Mouse (Mus musculus) embryonic facial prominence, embryonic 10.5 days (tissue): ENCODE results near the gene Gcnt2. TPM values are rescaled to one million over a fixed set of nuclear protein-coding genes. Genes with fewer than 3 reads are reported as not detected.
"Not testable (repeated sequence)": the region's sequence is repeated elsewhere in the genome, so short reads cannot be mapped to it uniquely, and the experiment has no call there.

ENCODE experiments used
- DNase-seq: peaks from one replicate; pipeline ENCODE4 v3.0.0-alpha.2; 2017; ENCODE audit warnings: low spot score
- H3K27ac ChIP-seq: fragments of 300-500 bp; sonication (generic); replicated peaks from 2 replicates; pipeline ENCODE4 v1.5.1; 2016; ENCODE audit warnings: mild to moderate bottlenecking
- H3K27me3 ChIP-seq: fragments of 300-500 bp; sonication (generic); replicated peaks from 2 replicates; pipeline ENCODE4 v1.6.1; 2016; ENCODE audit warnings: low read depth, mild to moderate bottlenecking; ENCODE audit not compliant: poor library complexity, severe bottlenecking
- H3K36me3 ChIP-seq: fragments of 300-500 bp; sonication (generic); replicated peaks from 2 replicates; pipeline ENCODE4 v1.6.1; 2016; ENCODE audit warnings: mild to moderate bottlenecking, moderate library complexity
- H3K4me1 ChIP-seq: fragments of 300-500 bp; sonication (generic); 2 replicates; pipeline ENCODE4 v1.6.1; 2016
- H3K4me3 ChIP-seq: fragments of 300-500 bp; sonication (generic); 2 replicates; pipeline ENCODE4 v1.5.1; 2016; ENCODE audit warnings: mild to moderate bottlenecking, moderate library complexity
- H3K9me3 ChIP-seq: fragments of 300-500 bp; sonication (generic); 2 replicates; pipeline ENCODE4 v1.6.1; 2016; ENCODE audit warnings: mild to moderate bottlenecking
- WGBS: fragments of 180-500 bp; shearing (Covaris S2); methylation state at CpG from one replicate; pipeline ENCODE4 v1.1.7; 2016; 5-methylcytosine and 5-hydroxymethylcytosine counted together
- polyA plus RNA-seq: library from polyadenylated mRNA; unstranded; fragments of >200 nt; fragmentation: Nextera tagmentation; extraction: Ambion mirVana; gene quantifications from 2 replicates; pipeline ENCODE4 v1.2.1, GENCODE M21; 2016

Gene Gcnt2
- polyA plus RNA-seq, 1 experiment from 2014 or later: 2.9 TPM

GRCm38 (mm10) chr13:40898049-40898690, 38.6 kb downstream of the Gcnt2 start:
- H3K27ac ChIP-seq, DNase-seq, H3K9me3 ChIP-seq, H3K4me3 ChIP-seq, H3K36me3 ChIP-seq: not testable (repeated sequence)
- Histone ChIP-seq H3K27me3 (peaks cover 30% of the 10 kb centered on the region), H3K4me1 (peaks cover 31% of the 10 kb centered on the region)
- 75% methylated on average over 14 of the region's 14 CpGs for WGBS

- Histone ChIP-seq H3K9me3 (no peaks in the 10 kb centered on the region), H3K27me3 (peaks cover 32% of the 10 kb centered on the region), H3K36me3 (no peaks in the 10 kb centered on the region), H3K4me3 (no peak overlapping the region), H3K4me1 (peaks cover 27% of the 10 kb centered on the region), H3K27ac (no peak overlapping the region)
- 84% methylated on average over 4 of the region's 4 CpGs for WGBS
- no peak for DNase-seq
Measured at GRCm38 (mm10) chr13:40898698-40899097, 39.1 kb downstream of the Gcnt2 start.

GRCm38 (mm10) chr13:40899349-40899993, 39.9 kb downstream of the Gcnt2 start:
- Histone ChIP-seq H3K9me3 (no peaks in the 10 kb centered on the region), H3K4me3 (no peak overlapping the region), H3K4me1 (peaks cover 27% of the 10 kb centered on the region), H3K27ac (no peak overlapping the region), H3K27me3 (peaks cover 40% of the 10 kb centered on the region), H3K36me3 (no peaks in the 10 kb centered on the region)
- DNase-seq: no peak
- WGBS: 66% methylated on average over 8 of the region's 8 CpGs

- 56% methylated on average over 15 of the region's 15 CpGs for WGBS
Measured at GRCm38 (mm10) chr13:40899994-40900970, 40.7 kb downstream of the Gcnt2 start.

GRCm38 (mm10) chr13:40901263-40901662, 41.7 kb downstream of the Gcnt2 start:
- DNase-seq: no peak
- Histone ChIP-seq H3K27ac (no peak overlapping the region), H3K4me1 (peaks cover 27% of the 10 kb centered on the region), H3K27me3 (peaks cover 58% of the 10 kb centered on the region), H3K36me3 (no peaks in the 10 kb centered on the region), H3K9me3 (no peaks in the 10 kb centered on the region), H3K4me3 (no peak overlapping the region)
- WGBS: 86% methylated on average over 5 of the region's 5 CpGs

More at GRCm38 (mm10) chr13:40899994-40900970, 40.7 kb downstream of the Gcnt2 start:
- no peak overlapping the region for H3K4me3 ChIP-seq
- no peak overlapping the region for H3K27ac ChIP-seq
- H3K4me1 ChIP-seq: peaks cover 27% of the 10 kb centered on the region
- no peaks in the 10 kb centered on the region for H3K36me3 ChIP-seq
- H3K9me3 ChIP-seq: no peaks in the 10 kb centered on the region
- DNase-seq: peak; percentile 48
- peaks cover 48% of the 10 kb centered on the region for H3K27me3 ChIP-seq

- H3K27me3 ChIP-seq: peaks cover 63% of the 10 kb centered on the region
- H3K27ac ChIP-seq: no peak overlapping the region
- DNase-seq: no peak
- WGBS: 74% methylated on average over 12 of the region's 12 CpGs
- peaks cover 27% of the 10 kb centered on the region for H3K4me1 ChIP-seq
- no peak overlapping the region for H3K4me3 ChIP-seq
- no peaks in the 10 kb centered on the region for H3K36me3 ChIP-seq
- H3K9me3 ChIP-seq: no peaks in the 10 kb centered on the region
Measured at GRCm38 (mm10) chr13:40901831-40902459, 42.4 kb downstream of the Gcnt2 start.

GRCm38 (mm10) chr13:40904080-40904479, 44.5 kb downstream of the Gcnt2 start:
- Histone ChIP-seq H3K27me3 (peaks cover 54% of the 10 kb centered on the region), H3K9me3 (no peaks in the 10 kb centered on the region), H3K27ac (no peak overlapping the region), H3K4me1 (peaks cover 31% of the 10 kb centered on the region), H3K4me3 (no peak overlapping the region), H3K36me3 (no peaks in the 10 kb centered on the region)
- DNase-seq: no peak
- 94% methylated on average over 7 of the region's 7 CpGs for WGBS

- peaks cover 8% of the 10 kb centered on the region for H3K4me1 ChIP-seq
- no peaks in the 10 kb centered on the region for H3K9me3 ChIP-seq
- peaks cover 50% of the 10 kb centered on the region for H3K27me3 ChIP-seq
- no peak overlapping the region for H3K27ac ChIP-seq
- no peak overlapping the region for H3K4me3 ChIP-seq
- WGBS: 88% methylated on average over 7 of the region's 7 CpGs
- H3K36me3 ChIP-seq: no peaks in the 10 kb centered on the region
- no peak for DNase-seq
Measured at GRCm38 (mm10) chr13:40906528-40906927, 47.0 kb downstream of the Gcnt2 start.

- no peak overlapping the region for H3K27ac ChIP-seq
- DNase-seq: no peak
- peaks cover 42% of the 10 kb centered on the region for H3K27me3 ChIP-seq
- peaks cover 4% of the 10 kb centered on the region for H3K4me1 ChIP-seq
- no peak overlapping the region for H3K4me3 ChIP-seq
- 75% methylated on average over 7 of the region's 7 CpGs for WGBS
- no peaks in the 10 kb centered on the region for H3K9me3 ChIP-seq
- no peaks in the 10 kb centered on the region for H3K36me3 ChIP-seq
Measured at GRCm38 (mm10) chr13:40907274-40907673, 47.7 kb downstream of the Gcnt2 start.

GRCm38 (mm10) chr13:40908044-40908443, 48.5 kb downstream of the Gcnt2 start:
- Histone ChIP-seq H3K4me1 (peaks cover 4% of the 10 kb centered on the region), H3K4me3 (no peak overlapping the region), H3K9me3 (no peaks in the 10 kb centered on the region), H3K36me3 (no peaks in the 10 kb centered on the region), H3K27ac (no peak overlapping the region), H3K27me3 (peaks cover 35% of the 10 kb centered on the region)
- DNase-seq: no peak
- 55% methylated on average over 6 of the region's 6 CpGs for WGBS

GRCm38 (mm10) chr13:40909060-40909459, 49.5 kb downstream of the Gcnt2 start:
- Histone ChIP-seq H3K27ac (no peak overlapping the region), H3K4me1 (peaks cover 4% of the 10 kb centered on the region), H3K4me3 (no peak overlapping the region), H3K36me3 (no peaks in the 10 kb centered on the region), H3K27me3 (peaks cover 28% of the 10 kb centered on the region), H3K9me3 (no peaks in the 10 kb centered on the region)
- WGBS: 80% methylated on average over 8 of the region's 8 CpGs
- no peak for DNase-seq

- WGBS: 93% methylated on average over 6 of the region's 6 CpGs
- H3K27me3 ChIP-seq: peaks cover 20% of the 10 kb centered on the region
- no peak overlapping the region for H3K27ac ChIP-seq
- no peak overlapping the region for H3K4me3 ChIP-seq
- H3K36me3 ChIP-seq: no peaks in the 10 kb centered on the region
- DNase-seq: no peak
- no peaks in the 10 kb centered on the region for H3K9me3 ChIP-seq
- H3K4me1 ChIP-seq: peaks cover 4% of the 10 kb centered on the region
Measured at GRCm38 (mm10) chr13:40910047-40910446, 50.5 kb downstream of the Gcnt2 start.
